Mouse (Mus musculus) CH12.LX (cell line): ENCODE measurements around the gene Plcl2.

Experiments used
- EP300 ChIP-seq: IDR thresholded peaks from 2 replicates; pipeline ENCODE4 v1.6.1; 2011; ENCODE audit warnings: low read length, improper control_type of control experiment
- JUND ChIP-seq: conservative IDR thresholded peaks from 2 replicates; pipeline ENCODE4 v1.6.1; 2011; ENCODE audit warnings: low read depth, low read length, improper control_type of control experiment
- MAFK ChIP-seq: IDR thresholded peaks from 2 replicates; pipeline ENCODE4 v1.6.1; 2011; ENCODE audit warnings: low read length, improper control_type of control experiment; ENCODE audit not compliant: insufficient replicate concordance
- ZNF384 ChIP-seq: IDR thresholded peaks from 2 replicates; pipeline ENCODE4 v1.6.1; 2012; ENCODE audit warnings: low read depth, low read length, improper control_type of control experiment, inconsistent platforms

DNA sequence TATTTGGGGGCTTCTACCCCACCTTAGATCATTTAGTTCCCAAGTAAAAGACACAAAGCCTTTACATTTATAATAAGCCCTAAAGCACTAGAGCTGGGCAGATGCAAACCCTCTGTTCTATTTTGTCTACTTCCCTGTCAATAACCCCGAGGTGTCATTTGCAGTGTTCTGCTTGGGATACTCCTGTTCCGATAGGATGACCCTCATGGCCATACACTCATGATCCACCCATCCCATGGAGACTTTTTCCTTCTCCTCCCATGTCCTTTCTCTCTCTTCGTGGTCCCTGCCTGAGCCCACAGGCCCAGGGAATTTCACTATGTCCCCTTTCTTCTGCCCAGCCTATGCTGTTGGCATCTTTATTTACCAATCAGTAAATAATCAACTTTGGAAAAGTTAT is 20.8 kb upstream of the Plcl2 start:
- no peak for TF ChIP-seq MAFK
- no peak for TF ChIP-seq ZNF384
- no peak for TF ChIP-seq EP300
- no peak for TF ChIP-seq JUND
